Mouse (Mus musculus) lung, postnatal 0 days (tissue): ENCODE results near the gene Foxd2. TPM values are rescaled to one million over a fixed set of nuclear protein-coding genes. Genes with fewer than 3 reads are reported as not detected.

Experiments used
- ATAC-seq: fragments of 200-750 bp; cut with Nextera tagmentation; 2 replicates; pipeline ENCODE4 v1.8.0; 2017; ENCODE audit warnings: moderate library complexity
- DNase-seq: peaks from one replicate; pipeline ENCODE4 v3.0.0-alpha.2; 2016; ENCODE audit warnings: low spot score
- H3K27ac ChIP-seq: fragments of 300-500 bp; sonication (generic); 2 replicates; pipeline ENCODE4 v1.5.1; 2014; ENCODE audit warnings: antibody characterized with exemption, mild to moderate bottlenecking, low read length, mixed read lengths
- H3K27me3 ChIP-seq: fragments of 300-500 bp; sonication (generic); replicated peaks from 2 replicates; pipeline ENCODE4 v1.6.1; 2014; ENCODE audit warnings: low read length, mixed read lengths; ENCODE audit not compliant: insufficient read depth
- H3K36me3 ChIP-seq: fragments of 300-500 bp; sonication (generic); 2 replicates; pipeline ENCODE4 v1.6.1; 2014; ENCODE audit warnings: low read length, mixed read lengths; ENCODE audit not compliant: insufficient read depth
- H3K4me1 ChIP-seq: fragments of 300-500 bp; sonication (generic); 2 replicates; pipeline ENCODE4 v1.6.1; 2014; ENCODE audit warnings: antibody characterized with exemption, low read depth, low read length, mixed read lengths; ENCODE audit not compliant: insufficient read depth
- H3K4me2 ChIP-seq: fragments of 300-500 bp; sonication (generic); replicated peaks from 2 replicates; pipeline ENCODE4 v1.6.1; 2014; ENCODE audit warnings: low read depth, mild to moderate bottlenecking, low read length, moderate library complexity, mixed read lengths
- H3K4me3 ChIP-seq: fragments of 300-500 bp; sonication (generic); 2 replicates; pipeline ENCODE4 v1.5.1; 2014; ENCODE audit warnings: low read depth, low read length
- H3K9ac ChIP-seq: fragments of 300-500 bp; sonication (generic); replicated peaks from 2 replicates; pipeline ENCODE4 v1.6.1; 2014; ENCODE audit warnings: low read depth, mild to moderate bottlenecking
- H3K9me3 ChIP-seq: fragments of 300-500 bp; sonication (generic); 2 replicates; pipeline ENCODE4 v1.6.1; 2016; ENCODE audit warnings: low read length, mixed read lengths
- CTCF ChIP-seq: IDR thresholded peaks from 2 replicates; pipeline ENCODE4 v1.5.1; 2016; ENCODE audit warnings: antibody characterized with exemption, mild to moderate bottlenecking
- EP300 ChIP-seq: IDR thresholded peaks from 2 replicates; pipeline ENCODE4 v1.6.1; 2016; ENCODE audit warnings: antibody characterized with exemption, mild to moderate bottlenecking, control low read depth
- WGBS: fragments of 180-500 bp; shearing (Covaris S2); extraction: QIAGEN DNeasy Blood & Tissue Kit; methylation state at CpG from one replicate; pipeline ENCODE4 v1.1.7; 2014; 5-methylcytosine and 5-hydroxymethylcytosine counted together
- polyA plus RNA-seq: library from polyadenylated mRNA; unstranded; fragments of >200 nt; fragmentation: Nextera tagmentation; extraction: Ambion mirVana; gene quantifications from 2 replicates; pipeline ENCODE4 v1.2.1, GENCODE M21; 2015

The Foxd2 gene
- polyA plus RNA-seq, 1 experiment from 2014 or later, result 0.10 TPM

DNA sequence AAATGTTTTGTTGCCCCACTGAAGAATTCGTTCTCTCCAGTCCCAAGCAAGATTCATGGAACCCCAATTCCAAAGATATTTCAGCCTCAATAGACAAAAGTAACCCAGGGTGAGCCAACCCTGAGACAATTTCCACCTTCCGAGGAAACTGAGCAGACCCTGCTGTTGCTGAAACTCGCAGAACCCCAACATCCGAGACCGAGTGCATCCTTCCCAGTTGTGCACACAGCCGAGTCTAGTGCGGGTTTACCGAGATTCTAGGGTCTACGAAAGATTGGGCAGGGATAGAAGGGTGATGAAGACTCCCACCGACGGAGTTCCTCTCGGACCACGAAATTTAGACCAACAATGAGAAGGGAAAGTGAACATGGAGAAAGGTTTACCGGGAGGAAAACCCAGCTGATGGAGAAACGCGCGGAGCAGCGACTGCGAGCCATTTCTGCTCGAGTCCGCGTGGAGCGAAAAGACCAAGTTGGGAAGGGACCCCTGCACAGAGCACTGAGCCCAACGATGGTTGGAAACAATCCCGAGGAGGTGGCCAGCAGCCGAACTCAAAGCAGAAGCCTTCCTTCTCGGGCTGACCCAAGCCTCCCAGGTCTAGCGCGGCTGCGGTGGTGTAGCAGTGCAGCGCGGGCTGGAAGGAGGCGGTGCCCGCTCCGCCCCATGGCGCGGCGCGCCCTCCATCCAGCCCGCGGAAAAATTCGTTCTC lies 6.9 kb downstream of the Foxd2 start:
- ATAC-seq (no peak), DNase-seq (no peak)
- H3K9me3 ChIP-seq, result no peaks in the 10 kb centered on the region
- no peaks in the 10 kb centered on the region for H3K36me3 ChIP-seq
- H3K27ac ChIP-seq, result no peak overlapping the region
- no peak overlapping the region for H3K4me3 ChIP-seq
- TF ChIP-seq CTCF, result no peak
- TF ChIP-seq EP300, result no peak
- H3K27me3 ChIP-seq, result peaks cover 87% of the 10 kb centered on the region
- H3K9ac ChIP-seq, result no peak overlapping the region
- 0 out of 2 replicates have a peak overlapping the region, but pooled peaks have one; percentile 8 for H3K4me2 ChIP-seq
- peaks cover 3% of the 10 kb centered on the region; the same call in 1 of the 2 replicates for H3K4me1 ChIP-seq
- WGBS, result 3% methylated on average over 42 of the region's 42 CpGs

DNA sequence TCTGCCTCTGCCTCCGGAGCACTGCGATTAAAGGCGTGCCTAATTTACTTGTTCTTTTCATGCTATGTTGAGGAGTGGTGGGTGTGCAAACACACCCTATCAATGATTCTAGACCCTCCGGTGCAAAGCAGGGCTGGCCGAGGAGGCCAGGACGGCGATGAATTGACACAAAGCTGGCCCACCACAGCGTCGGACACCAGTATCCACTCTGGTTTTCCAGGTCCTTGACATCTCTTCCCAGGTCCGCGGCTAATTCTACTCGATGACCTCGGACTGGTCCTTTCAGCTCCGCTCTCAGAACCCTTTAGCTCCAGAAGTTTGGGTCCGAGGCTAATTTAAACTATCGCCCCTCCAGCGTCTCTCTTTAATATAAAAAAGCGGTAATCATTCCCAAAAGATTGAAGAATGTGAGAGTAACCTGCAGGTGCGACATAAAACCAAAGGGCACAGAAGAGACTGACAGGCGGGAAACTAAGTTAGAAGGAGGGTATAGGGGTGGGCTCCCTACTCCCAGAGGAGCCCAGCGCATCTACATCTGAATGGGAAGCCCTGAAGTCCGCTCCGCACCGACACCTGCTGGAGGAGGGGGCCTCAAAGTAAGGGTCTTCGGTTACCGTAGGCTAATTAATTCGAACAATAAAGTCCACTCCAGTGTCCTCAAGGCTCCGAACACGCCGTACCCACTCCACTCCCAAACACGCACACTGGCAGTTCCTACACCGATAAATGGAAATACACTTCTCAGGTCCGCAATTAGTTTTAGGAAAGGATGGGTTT lies 7.6 kb downstream of the Foxd2 start:
- TF ChIP-seq EP300 (no peak), CTCF (no peak)
- Histone ChIP-seq H3K9ac (no peak overlapping the region), H3K9me3 (no peaks in the 10 kb centered on the region), H3K27ac (no peak overlapping the region), H3K4me3 (no peak overlapping the region), H3K36me3 (no peaks in the 10 kb centered on the region), H3K4me1 (peaks cover 3% of the 10 kb centered on the region; the same call in 1 of the 2 replicates), H3K27me3 (peaks cover 79% of the 10 kb centered on the region), H3K4me2 (no peak overlapping the region)
- no peak for DNase-seq
- ATAC-seq, result no peak
- 3% methylated on average over 33 of the region's 33 CpGs for WGBS

DNA sequence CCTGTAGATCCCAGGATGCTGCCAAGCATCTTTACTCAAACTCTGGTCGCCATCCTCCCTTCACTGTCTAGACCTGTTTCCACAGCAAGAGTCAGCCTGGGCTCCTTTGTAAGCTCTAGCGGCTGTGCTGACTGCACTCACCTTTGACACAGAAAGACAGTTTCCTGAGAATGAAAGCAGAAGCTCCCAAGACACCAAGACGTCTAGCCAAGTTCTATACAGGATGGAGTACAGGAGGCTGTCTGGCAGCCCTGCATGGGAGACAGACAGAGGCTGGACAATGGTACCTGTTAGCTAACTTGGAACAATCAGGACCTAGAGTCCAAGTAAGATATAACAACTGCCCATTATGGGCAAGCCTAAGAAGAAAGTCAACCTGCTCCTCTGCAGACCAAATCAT lies 8.8 kb downstream of the Foxd2 start:
- peaks cover 3% of the 10 kb centered on the region; the same call in 1 of the 2 replicates for H3K4me1 ChIP-seq
- no peaks in the 10 kb centered on the region for H3K36me3 ChIP-seq
- no peak for DNase-seq
- H3K4me2 ChIP-seq, result no peak overlapping the region
- no peaks in the 10 kb centered on the region for H3K9me3 ChIP-seq
- peaks cover 68% of the 10 kb centered on the region for H3K27me3 ChIP-seq
- H3K27ac ChIP-seq, result no peak overlapping the region
- no peak overlapping the region for H3K4me3 ChIP-seq
- WGBS, result 22% methylated on average over 3 of the region's 3 CpGs
- ATAC-seq, result no peak
- TF ChIP-seq EP300 (no peak), CTCF (no peak)
- no peak overlapping the region for H3K9ac ChIP-seq

DNA sequence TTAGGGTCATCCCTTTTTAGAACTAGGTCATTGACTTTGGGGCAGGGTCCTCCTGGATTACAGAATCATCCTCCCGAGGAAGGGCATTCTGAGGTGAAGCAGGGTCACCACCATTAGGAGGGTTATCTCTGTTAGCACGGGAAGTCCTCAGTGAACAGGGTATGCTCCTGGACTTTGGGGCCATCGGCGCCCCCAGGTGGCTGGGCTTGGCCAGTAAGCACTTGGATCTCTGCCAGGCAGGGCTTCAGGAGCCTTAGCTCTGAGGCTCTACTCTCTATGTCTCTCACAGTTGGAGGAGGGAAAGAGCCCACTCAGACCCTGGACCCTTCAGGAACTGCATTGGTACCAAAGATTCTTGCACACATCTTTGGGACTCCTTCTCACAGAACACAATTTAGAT lies 10.8 kb downstream of the Foxd2 start:
- TF ChIP-seq CTCF (peak; percentile 61), EP300 (no peak)
- Histone ChIP-seq H3K4me3 (no peak overlapping the region), H3K4me2 (no peak overlapping the region), H3K27me3 (peaks cover 51% of the 10 kb centered on the region), H3K4me1 (peaks cover 3% of the 10 kb centered on the region; the same call in 1 of the 2 replicates), H3K36me3 (no peaks in the 10 kb centered on the region), H3K9me3 (no peaks in the 10 kb centered on the region), H3K9ac (no peak overlapping the region), H3K27ac (no peak overlapping the region)
- no peak for DNase-seq
- 0 out of 2 replicates have a peak, but pooled peaks have one; percentile 26 for ATAC-seq
- 14% methylated on average over 4 of the region's 4 CpGs for WGBS

DNA sequence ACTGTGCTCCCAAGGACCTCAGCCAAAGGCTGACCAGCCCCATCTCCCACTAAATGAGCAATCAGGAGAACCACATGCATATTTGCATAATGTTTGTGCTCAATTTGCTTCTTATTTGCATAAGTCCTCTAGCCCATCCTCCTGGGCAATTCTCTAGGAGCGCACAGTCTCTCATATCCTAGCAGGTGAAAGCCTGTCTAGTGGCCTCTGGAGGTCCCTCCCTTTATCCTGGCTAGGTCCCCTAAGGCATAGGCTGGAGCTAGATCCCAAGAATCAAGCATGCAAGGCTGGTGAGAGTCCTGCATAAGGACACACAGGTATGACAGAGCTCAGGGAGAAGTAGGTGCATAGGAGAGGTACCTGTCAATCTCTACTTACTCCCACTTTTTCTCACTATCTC lies 26.4 kb downstream of the Foxd2 start:
- ATAC-seq, result no peak
- Histone ChIP-seq H3K9me3 (no peaks in the 10 kb centered on the region), H3K4me3 (no peak overlapping the region), H3K9ac (no peak overlapping the region), H3K4me1 (no peaks in the 10 kb centered on the region), H3K4me2 (no peak overlapping the region), H3K27me3 (no peaks in the 10 kb centered on the region), H3K36me3 (no peaks in the 10 kb centered on the region), H3K27ac (no peak overlapping the region)
- TF ChIP-seq EP300 (no peak), CTCF (no peak)
- WGBS, result 86% methylated on average over 1 of the region's 1 CpGs
- DNase-seq, result no peak

DNA sequence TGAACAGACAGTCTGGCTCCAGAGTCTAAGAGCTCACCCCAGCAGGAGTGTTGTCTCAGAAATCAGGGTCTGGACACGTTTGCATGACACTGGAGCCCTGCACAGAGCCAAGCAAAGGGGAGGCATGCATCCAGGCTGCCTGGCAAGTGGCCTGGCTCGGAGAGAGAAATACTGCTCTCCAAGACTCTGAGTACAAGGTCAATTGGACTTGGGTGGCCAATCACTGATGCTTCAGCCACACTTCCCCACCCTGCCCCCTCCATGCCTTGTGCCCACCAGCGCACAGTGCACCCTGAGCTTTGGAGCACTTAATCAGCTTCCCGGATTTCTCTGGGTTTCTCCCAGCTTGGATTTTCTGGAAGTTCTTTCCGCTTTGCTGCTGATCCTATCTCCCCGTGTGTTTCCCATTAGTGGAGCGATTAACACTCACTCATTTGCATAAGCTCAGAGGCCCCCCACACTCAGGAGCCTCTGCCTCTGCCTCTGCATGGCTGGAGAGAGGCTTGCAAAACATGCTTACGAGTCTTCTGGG lies 32.2 kb downstream of the Foxd2 start:
- Histone ChIP-seq H3K9ac (no peak overlapping the region), H3K4me3 (no peak overlapping the region), H3K4me1 (no peaks in the 10 kb centered on the region), H3K27me3 (no peaks in the 10 kb centered on the region), H3K36me3 (no peaks in the 10 kb centered on the region), H3K9me3 (no peaks in the 10 kb centered on the region), H3K27ac (no peak overlapping the region), H3K4me2 (no peak overlapping the region)
- 25% methylated on average over 8 of the region's 8 CpGs for WGBS
- TF ChIP-seq EP300 (no peak), CTCF (no peak)
- DNase-seq (no peak), ATAC-seq (no peak)
